Mouse (Mus musculus): ENCODE measurements around the gene Cyp2t4. TPM values are rescaled to one million over a fixed set of nuclear protein-coding genes. Genes with fewer than 3 reads are reported as not detected.

The Cyp2t4 gene
- 0.17 and 0.19 TPM in 2 replicates for polyA plus RNA-seq (2015; fragmentation: Nextera tagmentation; extraction: Ambion mirVana)

DNA sequence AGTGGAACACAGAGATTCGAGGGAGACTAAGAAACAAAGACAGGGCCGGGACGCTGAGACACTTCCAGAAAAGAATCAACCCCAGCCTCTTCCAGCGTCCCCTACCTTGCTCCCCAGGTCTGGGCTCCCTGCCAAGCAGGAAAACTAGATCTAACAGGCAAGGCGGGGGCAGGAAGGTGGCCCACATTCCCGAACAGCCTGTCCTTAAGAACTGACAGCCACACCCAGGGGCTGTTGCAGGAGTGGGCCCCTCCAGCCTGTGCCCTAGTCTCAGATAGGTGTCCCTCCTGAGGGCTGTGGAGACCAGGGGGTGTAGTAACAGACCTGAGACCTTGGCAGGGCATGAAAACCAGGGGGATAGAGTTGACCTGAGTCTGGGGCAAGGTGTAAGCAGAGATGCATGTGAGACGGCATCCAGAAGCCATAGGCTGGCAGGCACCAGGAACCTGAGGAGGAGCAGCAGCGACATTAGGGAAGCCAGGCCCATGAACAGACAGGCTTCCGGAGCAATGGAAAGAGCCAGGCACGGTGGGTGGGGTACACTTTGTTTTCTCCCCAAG, at the start of gene Cyp2t4:
Gene Cyp2t4 (plus strand): TSS at position 510 of the 560 bp plus-strand sequence.
- no peak for ATAC-seq (ENCODE audit: low FRiP score)
- H3K4me3 ChIP-seq = no peak within 1 kb of the TSS
- no peak within 1 kb of the TSS for H3K9ac ChIP-seq
- peaks cover 13% of the 10 kb centered on the region for H3K36me3 ChIP-seq
- no peak within 1 kb of the TSS for H3K27ac ChIP-seq
- no peaks in the 10 kb centered on the region for H3K27me3 ChIP-seq
- no peak within 1 kb of the TSS for H3K4me2 ChIP-seq
- no peaks in the 10 kb centered on the region for H3K9me3 ChIP-seq
- no peaks in the 10 kb centered on the region for H3K4me1 ChIP-seq (replicated peaks)
- 81% methylated on average over 10 of the region's 10 CpGs for WGBS

- H3K9me3 ChIP-seq = 0 out of 2 replicates have a peak, but pooled peaks cover 4% of the 10 kb centered on the region
- no peaks in the 10 kb centered on the region for H3K4me1 ChIP-seq (replicated peaks)
- ATAC-seq (ENCODE audit: low FRiP score) = no peak
- no peak overlapping the region for H3K27ac ChIP-seq
- WGBS = 76% methylated on average over 5 of the region's 5 CpGs
- H3K4me3 ChIP-seq = no peak overlapping the region
- H3K27me3 ChIP-seq = no peaks in the 10 kb centered on the region
- no peak overlapping the region for H3K9ac ChIP-seq
- H3K4me2 ChIP-seq = no peak overlapping the region
- no peaks in the 10 kb centered on the region for H3K36me3 ChIP-seq
These were observed 48.6 kb upstream of the Cyp2t4 start for GRCm38 (mm10) chr7:27104882-27105281.

DNA sequence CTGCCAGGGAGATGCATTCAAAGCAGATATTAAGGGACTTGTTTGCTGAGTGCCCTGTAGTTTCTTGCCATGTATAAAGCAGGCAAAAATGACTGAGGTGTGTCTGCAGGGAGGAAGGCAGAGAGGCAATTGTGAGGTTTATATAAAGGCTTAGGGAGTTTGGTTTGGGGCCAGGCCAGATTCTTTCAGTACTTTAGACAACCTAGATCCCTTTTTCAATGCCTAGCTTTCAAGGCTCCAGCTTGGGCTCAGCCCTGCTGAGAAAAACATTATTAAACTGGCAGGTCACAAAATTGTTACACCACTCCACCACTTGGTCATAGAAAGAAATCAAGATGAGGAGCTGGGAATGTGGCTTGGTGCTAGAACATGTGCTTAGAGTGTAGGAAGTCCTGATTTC, 43.2 kb upstream of the Cyp2t4 start:
- H3K9me3 ChIP-seq = 0 out of 2 replicates have a peak, but pooled peaks cover 4% of the 10 kb centered on the region
- no peak for ATAC-seq (ENCODE audit: low FRiP score)
- no peak overlapping the region for H3K27ac ChIP-seq
- H3K9ac ChIP-seq = no peak overlapping the region
- H3K4me2 ChIP-seq = no peak overlapping the region
- H3K4me3 ChIP-seq = no peak overlapping the region
- H3K4me1 ChIP-seq (replicated peaks) = no peaks in the 10 kb centered on the region
- H3K27me3 ChIP-seq = no peaks in the 10 kb centered on the region
- no peaks in the 10 kb centered on the region for H3K36me3 ChIP-seq

GRCm38 (mm10) chr7:27111038-27111437, 42.5 kb upstream of the Cyp2t4 start:
- ATAC-seq (ENCODE audit: low FRiP score) = no peak
- no peak overlapping the region for H3K27ac ChIP-seq
- no peaks in the 10 kb centered on the region for H3K4me1 ChIP-seq (replicated peaks)
- no peak overlapping the region for H3K9ac ChIP-seq
- 0 out of 2 replicates have a peak, but pooled peaks cover 4% of the 10 kb centered on the region for H3K9me3 ChIP-seq
- H3K4me2 ChIP-seq = no peak overlapping the region
- H3K27me3 ChIP-seq = no peaks in the 10 kb centered on the region
- no peak overlapping the region for H3K4me3 ChIP-seq
- WGBS = 91% methylated on average over 1 of the region's 1 CpGs
- no peaks in the 10 kb centered on the region for H3K36me3 ChIP-seq

DNA sequence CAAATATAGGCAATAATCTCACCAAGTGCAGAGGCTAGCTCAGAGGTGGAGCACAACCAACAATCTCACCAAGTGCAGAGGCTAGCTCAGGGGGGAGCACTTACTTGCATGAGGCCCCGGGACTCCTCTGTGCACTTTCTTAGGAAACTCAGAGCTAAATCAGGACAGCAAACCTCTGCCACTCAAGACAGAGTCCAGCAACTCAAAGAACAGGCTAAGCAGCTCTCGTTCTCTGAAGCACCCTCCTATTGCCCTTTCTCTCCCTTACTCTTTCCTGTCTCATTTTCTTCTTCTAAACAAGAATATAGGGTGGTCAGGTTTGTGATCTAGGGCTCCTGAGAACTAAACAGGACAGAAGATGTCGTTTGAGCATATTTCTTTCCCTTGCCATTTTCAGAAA, 41.5 kb upstream of the Cyp2t4 start:
- H3K9ac ChIP-seq = no peak overlapping the region
- 74% methylated on average over 3 of the region's 3 CpGs for WGBS
- no peaks in the 10 kb centered on the region for H3K27me3 ChIP-seq

DNA sequence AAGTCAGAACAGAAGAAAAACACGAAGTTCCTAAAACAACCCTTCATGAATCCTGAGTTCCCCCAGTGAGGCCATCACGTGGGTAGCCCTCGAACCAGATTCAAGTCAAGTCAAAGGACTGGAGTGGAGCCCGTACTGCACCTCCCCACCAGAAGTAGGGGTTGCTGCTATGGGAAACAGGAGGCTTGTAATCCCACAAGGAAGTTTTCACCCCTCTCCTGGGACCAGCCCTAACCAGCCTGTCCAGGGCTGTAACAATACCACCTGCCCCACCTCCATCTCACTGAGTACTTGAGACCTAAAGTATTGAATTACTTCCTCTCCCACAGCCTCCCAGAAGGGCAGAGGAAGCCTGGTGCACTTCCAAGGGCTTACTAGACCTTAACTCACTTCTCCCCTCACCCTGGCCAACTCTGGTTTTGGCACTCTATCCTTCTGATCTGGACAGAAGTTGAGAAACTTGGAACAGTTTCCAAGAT, 35.4 kb upstream of the Cyp2t4 start:
- Histone ChIP-seq H3K9me3 (no peaks in the 10 kb centered on the region), H3K4me3 (no peak overlapping the region), H3K36me3 (no peaks in the 10 kb centered on the region), H3K27me3 (no peaks in the 10 kb centered on the region), H3K27ac (no peak overlapping the region), H3K4me2 (no peak overlapping the region), H3K4me1 (replicated peaks) (no peaks in the 10 kb centered on the region), H3K9ac (no peak overlapping the region)
- 73% methylated on average over 4 of the region's 4 CpGs for whole genome bisulfite sequencing
- ATAC-seq (ENCODE audit: low FRiP score) = no peak

More for the DNA sequence above, 41.5 kb upstream of the Cyp2t4 start:
- Histone ChIP-seq H3K27ac (no peak overlapping the region), H3K4me3 (no peak overlapping the region), H3K9me3 (0 out of 2 replicates have a peak, but pooled peaks cover 4% of the 10 kb centered on the region), H3K36me3 (no peaks in the 10 kb centered on the region), H3K4me2 (no peak overlapping the region), H3K4me1 (replicated peaks) (no peaks in the 10 kb centered on the region)
- no peak for ATAC-seq (ENCODE audit: low FRiP score)

DNA sequence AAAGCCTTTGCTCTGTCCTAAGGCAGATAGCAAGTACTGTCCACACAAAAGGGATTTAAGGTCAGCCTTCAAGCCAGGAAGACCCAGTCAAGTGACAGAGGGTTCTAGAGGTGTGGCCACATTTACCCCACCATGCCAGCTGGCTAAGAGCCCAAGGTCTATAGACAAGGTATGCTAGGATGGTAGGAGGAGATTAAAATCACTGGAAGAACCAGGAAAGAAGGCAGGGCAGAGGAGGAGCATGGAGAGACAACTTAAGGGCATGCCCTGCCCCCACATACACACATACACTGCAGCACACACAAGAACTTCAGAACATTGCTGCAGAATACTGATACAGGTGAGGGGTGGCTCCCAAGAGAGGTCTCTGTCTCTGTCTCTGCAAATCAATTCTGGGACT, 33.8 kb upstream of the Cyp2t4 start, which contains the start of gene Cyp2f2:
Gene Cyp2f2 (plus strand): TSS at position 234 of the 400 bp plus-strand sequence.
- H3K9me3 ChIP-seq = no peaks in the 10 kb centered on the region
- ATAC-seq (ENCODE audit: low FRiP score) = no peak
- H3K4me1 ChIP-seq (replicated peaks) = no peaks in the 10 kb centered on the region
- no peak within 1 kb of the TSS for H3K9ac ChIP-seq
- no peaks in the 10 kb centered on the region for H3K36me3 ChIP-seq
- H3K4me2 ChIP-seq = no peak within 1 kb of the TSS
- H3K27me3 ChIP-seq = no peaks in the 10 kb centered on the region
- no peak within 1 kb of the TSS for H3K27ac ChIP-seq
- no peak within 1 kb of the TSS for H3K4me3 ChIP-seq

DNA sequence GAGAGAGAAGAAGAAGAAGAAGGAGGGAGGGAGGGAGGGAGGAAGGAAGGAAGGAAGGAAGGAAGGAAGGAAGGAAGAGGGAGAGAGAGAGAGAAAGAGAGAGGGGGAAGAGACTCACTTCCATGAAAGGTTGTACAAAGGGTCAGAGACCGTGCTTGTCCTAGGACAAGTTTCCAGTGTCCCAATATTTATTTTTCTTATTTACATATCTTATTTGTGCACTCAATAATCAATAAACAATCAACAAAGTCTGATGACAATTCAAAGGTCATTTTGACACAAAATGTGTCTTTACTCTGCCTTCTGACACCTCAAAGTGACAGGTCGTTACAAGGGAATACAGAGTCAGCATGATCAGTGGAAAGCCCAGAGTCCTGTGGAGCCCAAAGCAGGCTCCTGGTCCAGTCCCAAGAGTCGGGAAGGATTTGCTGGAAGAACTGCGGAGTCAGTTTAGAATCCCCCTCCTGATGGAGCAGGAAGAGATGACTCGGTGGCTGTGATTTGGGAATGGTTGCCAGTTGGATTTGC, 29.1 kb upstream of the Cyp2t4 start:
- Histone ChIP-seq H3K4me2 (no peak overlapping the region), H3K36me3 (no peaks in the 10 kb centered on the region), H3K9ac (no peak overlapping the region), H3K9me3 (no peaks in the 10 kb centered on the region), H3K27ac (no peak overlapping the region), H3K4me3 (no peak overlapping the region), H3K4me1 (replicated peaks) (no peaks in the 10 kb centered on the region), H3K27me3 (no peaks in the 10 kb centered on the region)
- no peak for ATAC-seq (ENCODE audit: low FRiP score)
- WGBS = 76% methylated on average over 5 of the region's 5 CpGs

GRCm38 (mm10) chr7:27124969-27125368, 28.5 kb upstream of the Cyp2t4 start:
- no peaks in the 10 kb centered on the region for H3K4me1 ChIP-seq (replicated peaks)
- no peak overlapping the region for H3K9ac ChIP-seq
- WGBS = 94% methylated on average over 4 of the region's 4 CpGs
- H3K4me3 ChIP-seq = no peak overlapping the region
- no peaks in the 10 kb centered on the region for H3K9me3 ChIP-seq
- no peaks in the 10 kb centered on the region for H3K27me3 ChIP-seq
- no peak for ATAC-seq (ENCODE audit: low FRiP score)
- no peak overlapping the region for H3K27ac ChIP-seq
- H3K36me3 ChIP-seq = no peaks in the 10 kb centered on the region
- H3K4me2 ChIP-seq = no peak overlapping the region

- no peak overlapping the region for H3K9ac ChIP-seq
- H3K4me2 ChIP-seq = no peak overlapping the region
- H3K4me3 ChIP-seq = no peak overlapping the region
- peak; percentile 36; the same call in 1 of the 2 replicates for ATAC-seq (ENCODE audit: low FRiP score)
- H3K36me3 ChIP-seq = no peaks in the 10 kb centered on the region
- H3K27me3 ChIP-seq = no peaks in the 10 kb centered on the region
- H3K9me3 ChIP-seq = no peaks in the 10 kb centered on the region
- no peaks in the 10 kb centered on the region for H3K4me1 ChIP-seq (replicated peaks)
- 59% methylated on average over 3 of the region's 3 CpGs for WGBS
- H3K27ac ChIP-seq = no peak overlapping the region
These were observed 25.4 kb upstream of the Cyp2t4 start for GRCm38 (mm10) chr7:27128162-27128561.

DNA sequence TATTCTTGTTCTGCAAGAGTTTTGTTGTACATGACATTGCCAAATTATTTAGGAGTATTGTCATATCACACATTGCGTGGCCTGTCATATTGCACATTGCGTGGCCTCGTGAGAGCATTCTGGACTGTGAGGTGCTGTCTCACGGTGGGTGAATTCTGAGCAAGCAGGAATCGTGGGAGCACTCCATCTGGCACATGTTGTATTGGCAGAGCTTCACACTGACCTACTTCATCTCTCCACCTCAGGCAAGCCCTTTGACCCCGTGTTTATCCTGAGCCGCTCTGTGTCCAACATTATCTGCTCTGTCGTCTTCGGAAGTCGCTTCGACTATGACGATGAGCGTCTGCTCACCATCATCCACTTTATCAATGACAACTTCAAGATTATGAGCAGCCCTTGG, 24.6 kb upstream of the Cyp2t4 start:
- no peak for ATAC-seq (ENCODE audit: low FRiP score)
- no peak overlapping the region for H3K27ac ChIP-seq
- no peaks in the 10 kb centered on the region for H3K27me3 ChIP-seq
- H3K4me3 ChIP-seq = no peak overlapping the region
- no peaks in the 10 kb centered on the region for H3K9me3 ChIP-seq
- H3K36me3 ChIP-seq = no peaks in the 10 kb centered on the region
- no peak overlapping the region for H3K4me2 ChIP-seq
- 92% methylated on average over 13 of the region's 13 CpGs for whole genome bisulfite sequencing
- no peaks in the 10 kb centered on the region for H3K4me1 ChIP-seq (replicated peaks)
- no peak overlapping the region for H3K9ac ChIP-seq

- Histone ChIP-seq H3K4me2 (no peak overlapping the region), H3K4me3 (no peak overlapping the region), H3K9ac (no peak overlapping the region), H3K27me3 (no peaks in the 10 kb centered on the region), H3K27ac (no peak overlapping the region), H3K4me1 (replicated peaks) (no peaks in the 10 kb centered on the region), H3K9me3 (no peaks in the 10 kb centered on the region), H3K36me3 (no peaks in the 10 kb centered on the region)
- ATAC-seq (ENCODE audit: low FRiP score) = no peak
- 92% methylated on average over 12 of the region's 12 CpGs for WGBS
These were observed 23.7 kb upstream of the Cyp2t4 start for GRCm38 (mm10) chr7:27129811-27130210.

Measured in hindbrain, embryonic 13.5 days (tissue).